Mouse (Mus musculus): ENCODE measurements around the gene Il23a.
"Not testable (repeated sequence)": the region's sequence is repeated elsewhere in the genome, so short reads cannot be mapped to it uniquely, and the experiment has no call there.

The Il23a gene

GRCm38 (mm10) chr10:128298702-128299171 lies at the start of gene Il23a:
Gene Il23a, minus strand, starts transcription at chr10:128298752.
- DNase-seq (ENCODE audit: low spot score) = no peak

- no peak for DNase-seq (ENCODE audit: low spot score)
Observed at GRCm38 (mm10) chr10:128347541-128347940, 49.0 kb upstream of the Il23a start.

DNA sequence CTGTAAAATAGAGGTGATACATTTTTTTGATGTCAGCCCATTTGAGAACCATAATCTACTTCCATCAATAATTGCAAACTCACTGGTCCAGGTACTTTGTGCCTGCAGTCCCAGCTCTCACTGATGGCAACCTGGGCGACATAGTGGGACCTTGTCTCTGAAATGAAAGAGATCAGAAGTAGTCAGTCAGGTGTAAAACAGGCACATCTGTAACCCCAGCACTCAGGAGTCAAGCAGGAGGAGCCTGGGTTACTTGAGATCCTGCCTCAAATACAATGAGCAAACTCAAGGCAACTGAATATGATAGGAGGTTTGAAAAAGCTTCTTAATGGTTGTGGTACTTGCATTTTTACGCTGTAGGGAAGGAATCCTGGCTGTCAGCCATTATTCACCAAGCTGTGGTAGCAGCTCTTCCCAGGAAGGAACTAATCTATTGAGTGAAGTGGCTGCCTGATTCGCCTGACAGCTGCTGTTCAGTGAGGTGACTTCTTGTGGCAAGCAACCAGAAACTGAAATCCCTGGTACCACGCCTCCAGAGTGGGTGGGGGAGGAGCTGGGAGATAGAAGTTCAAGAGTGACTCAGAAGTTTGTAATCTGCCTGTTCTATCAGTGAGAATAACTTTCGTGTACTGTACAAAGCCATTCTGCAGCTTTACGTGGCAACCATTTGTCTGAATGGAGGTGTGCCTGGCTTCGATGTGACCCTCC lies 46.2 kb upstream of the Il23a start:
- peak; percentile 36 for DNase-seq (ENCODE audit: low spot score)

DNA sequence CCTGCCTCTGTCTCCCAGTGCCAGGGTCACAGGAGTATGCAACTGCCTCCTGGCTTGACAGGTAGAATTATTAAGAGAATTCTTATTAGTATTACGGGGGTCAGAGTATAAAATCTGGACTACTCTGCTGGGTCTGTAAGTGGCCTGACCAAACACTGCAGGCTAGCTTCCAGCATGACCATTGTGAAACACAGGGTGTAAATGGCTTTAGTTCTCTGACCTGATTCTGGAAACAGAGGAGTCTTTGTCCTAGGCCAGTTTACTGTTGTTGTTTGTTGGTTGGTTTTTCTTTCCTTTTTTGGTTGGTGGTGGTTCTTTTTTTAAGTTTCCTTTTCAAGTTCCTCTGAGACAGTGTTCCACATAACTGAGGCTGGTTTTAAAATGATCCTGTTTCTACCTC lies 44.9 kb upstream of the Il23a start:
- DNase-seq (ENCODE audit: low spot score) = no peak

- no peak for DNase-seq (ENCODE audit: low spot score)
Observed at GRCm38 (mm10) chr10:128340257-128340656, 41.7 kb upstream of the Il23a start.

DNA sequence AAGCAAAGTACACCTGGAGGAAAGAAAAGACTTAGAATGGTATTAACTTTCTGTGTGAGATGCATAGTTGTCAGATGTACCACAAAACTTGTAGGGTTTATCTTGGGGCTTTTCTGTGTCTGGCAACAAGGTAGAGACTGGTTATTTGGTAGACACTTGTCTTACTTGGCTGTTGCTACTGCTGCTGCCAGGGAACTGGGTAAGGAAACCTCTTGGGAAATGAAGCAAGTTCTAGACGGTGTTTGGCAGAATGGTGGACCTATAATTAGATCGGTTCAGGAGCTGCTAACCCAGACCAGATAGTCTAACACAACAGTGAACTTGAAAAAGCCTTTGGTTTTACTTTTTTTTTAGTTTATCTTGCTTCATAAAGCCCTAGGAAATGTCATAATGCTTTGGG lies 40.4 kb upstream of the Il23a start:
- DNase-seq (ENCODE audit: low spot score) = no peak

GRCm38 (mm10) chr10:128338415-128338814 lies 39.9 kb upstream of the Il23a start:
- no peak for DNase-seq (ENCODE audit: low spot score)

GRCm38 (mm10) chr10:128337306-128338181 lies 39.0 kb upstream of the Il23a start, which contains the start of gene Cs:
Gene Cs, plus strand, starts transcription at chr10:128337734.
- DNase-seq (ENCODE audit: low spot score) = peak; percentile 98

DNA sequence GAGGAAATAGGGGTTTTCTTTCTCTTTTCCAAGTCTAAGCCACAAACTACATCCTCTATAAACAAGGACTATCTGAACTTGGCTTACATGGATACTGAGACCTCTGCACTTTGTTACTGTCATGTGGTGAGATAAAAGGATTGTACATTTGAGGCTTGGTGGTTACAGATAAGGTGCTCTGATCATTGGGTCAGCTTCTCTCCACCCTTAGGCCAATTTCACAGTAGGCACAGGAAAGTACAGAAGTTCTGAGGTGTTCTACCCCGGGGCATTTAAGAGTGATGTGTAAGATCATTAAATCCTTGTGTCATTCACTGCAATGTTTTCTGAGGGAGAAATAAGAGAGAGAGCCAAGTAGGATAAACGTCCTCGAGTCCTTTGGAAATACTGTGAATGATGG lies 38.0 kb upstream of the Il23a start:
- DNase-seq (ENCODE audit: low spot score) = no peak

- no peak for DNase-seq (ENCODE audit: low spot score)
Observed at GRCm38 (mm10) chr10:128336195-128336594, 37.6 kb upstream of the Il23a start.

DNA sequence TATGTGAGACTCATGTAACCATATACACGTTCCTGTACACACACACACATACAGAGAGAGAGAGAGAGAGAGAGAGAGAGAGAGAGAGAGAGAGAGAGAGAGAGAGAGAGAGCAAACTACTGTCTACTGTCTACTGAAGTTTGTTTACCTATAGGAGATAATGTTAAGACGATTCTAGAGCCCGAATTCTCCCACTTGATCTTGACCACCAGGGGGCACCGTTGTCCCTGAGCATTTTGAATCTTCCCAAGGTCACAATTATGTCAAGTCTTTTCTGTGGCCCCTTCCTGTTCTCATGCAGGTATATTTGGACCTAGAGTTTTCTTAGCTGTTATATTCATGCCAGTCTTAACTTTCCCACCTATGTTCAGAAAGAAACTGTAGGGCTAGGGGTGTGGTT lies 37.0 kb upstream of the Il23a start:
- peak; percentile 89 for DNase-seq (ENCODE audit: low spot score)

DNA sequence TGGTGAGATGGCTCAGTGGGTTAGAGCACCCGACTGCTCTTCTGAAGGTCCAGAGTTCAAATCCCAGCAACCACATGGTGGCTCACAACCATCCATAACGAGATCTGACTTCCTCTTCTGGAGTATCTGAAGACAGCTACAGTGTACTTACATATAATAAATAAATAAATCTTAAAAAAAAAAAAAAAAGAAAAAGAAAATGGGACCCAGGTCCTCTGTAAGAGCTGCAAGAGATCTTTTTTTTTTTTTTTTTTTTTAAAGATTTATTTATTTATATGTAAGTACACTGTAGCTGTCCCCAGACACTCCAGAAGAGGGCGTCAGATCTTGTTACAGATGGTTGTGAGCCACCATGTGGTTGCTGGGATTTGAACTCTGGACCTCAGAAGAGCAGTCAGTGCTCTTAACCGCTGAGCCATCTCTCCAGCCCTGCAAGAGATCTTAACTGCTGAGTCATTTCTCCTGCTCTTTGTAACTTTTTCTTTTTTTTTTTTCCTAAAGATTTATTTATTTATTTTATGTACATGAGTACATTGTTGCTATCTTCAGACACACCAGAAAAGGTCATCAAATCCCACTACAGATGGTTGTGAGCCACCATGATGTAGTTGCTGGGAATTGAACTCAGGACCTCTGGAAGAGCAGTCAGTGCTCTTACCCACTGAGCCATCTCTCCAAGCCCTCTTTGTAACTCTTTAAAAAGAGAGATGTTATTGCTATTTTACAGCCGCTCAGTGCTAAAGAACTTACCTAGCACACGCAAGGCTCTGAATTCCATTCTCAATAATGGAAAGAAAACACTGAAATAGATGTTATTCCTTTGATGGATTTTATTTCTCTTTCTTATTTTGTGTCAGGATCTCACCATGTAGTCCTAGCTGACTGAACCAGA lies 34.1 kb upstream of the Il23a start:
- not testable (repeated sequence) for DNase-seq (ENCODE audit: low spot score)

- peak; percentile 22 for DNase-seq (ENCODE audit: low spot score)
Observed at GRCm38 (mm10) chr10:128327610-128328009, 29.1 kb upstream of the Il23a start.

- no peak for DNase-seq (ENCODE audit: low spot score)
Observed at GRCm38 (mm10) chr10:128326825-128327224, 28.3 kb upstream of the Il23a start.

DNA sequence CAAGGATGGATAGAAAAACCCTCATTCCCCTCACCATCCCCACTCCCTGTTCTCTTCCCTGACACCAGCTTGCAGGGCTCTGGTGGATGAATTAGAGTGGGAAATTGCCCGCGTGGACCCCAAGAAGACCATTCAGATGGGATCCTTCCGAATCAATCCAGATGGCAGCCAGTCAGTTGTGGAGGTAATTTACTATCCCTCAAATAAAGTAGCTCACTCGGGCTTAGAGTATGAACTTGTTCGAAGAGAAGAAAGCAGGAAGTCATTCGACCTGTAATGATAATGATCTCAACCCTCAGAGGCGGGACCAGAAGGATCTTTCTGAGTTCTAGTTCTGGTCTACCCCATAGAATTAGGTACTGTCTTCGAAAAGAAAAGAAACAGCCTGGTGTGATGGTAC lies 25.0 kb upstream of the Il23a start:
- no peak for DNase-seq (ENCODE audit: low spot score)

DNA sequence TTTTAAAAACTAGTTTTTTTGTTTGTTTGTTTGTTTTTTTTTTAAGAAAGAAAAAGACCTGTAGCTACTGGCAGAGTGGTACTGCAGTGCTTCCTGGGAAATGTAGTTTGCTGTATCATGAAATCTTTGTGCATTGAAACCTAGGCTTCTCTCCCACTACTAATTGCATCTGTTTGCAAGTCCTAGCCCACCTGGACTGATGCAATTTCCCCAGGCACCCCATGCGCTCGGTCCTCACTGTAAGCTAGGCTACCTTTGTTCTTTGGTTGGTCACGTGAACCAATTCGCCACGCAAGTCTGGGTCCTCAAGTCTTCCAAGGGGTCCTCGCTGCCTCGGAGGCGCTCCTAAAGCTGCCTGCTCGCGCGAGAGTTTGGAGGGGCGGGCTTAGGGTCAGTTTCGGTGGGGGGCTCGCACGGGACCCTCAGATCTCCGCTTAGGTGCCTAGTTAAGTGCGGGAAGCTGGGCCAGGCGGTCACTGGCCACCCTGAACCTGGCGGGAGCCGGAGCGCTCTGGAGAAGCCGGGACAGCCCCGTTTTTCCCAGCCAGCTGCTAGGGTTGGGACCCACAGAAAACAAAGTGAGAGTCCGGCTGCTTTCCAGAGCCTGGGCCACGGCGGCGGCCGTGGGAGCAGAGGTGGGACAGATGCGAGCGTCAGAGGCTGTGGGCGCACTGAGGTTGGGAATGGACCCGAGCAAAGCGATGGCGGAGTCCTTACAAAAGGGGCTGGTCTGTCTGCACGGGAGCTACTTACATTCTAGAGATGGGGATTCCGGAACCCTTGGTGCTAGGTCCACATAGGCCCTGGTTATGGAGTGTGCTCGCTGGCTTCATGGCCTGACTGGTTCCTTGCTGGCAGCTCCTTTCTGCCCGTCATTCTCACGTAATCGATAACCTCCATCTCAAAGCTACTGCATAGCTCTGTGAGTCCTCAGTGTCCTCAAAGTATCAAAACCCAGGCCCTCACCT lies 23.9 kb upstream of the Il23a start, which contains the start of gene Cnpy2:
Cnpy2 (plus strand) TSS at position 319 of the 968 bp plus-strand sequence.
- DNase-seq (ENCODE audit: low spot score) = peak; percentile 94

DNA sequence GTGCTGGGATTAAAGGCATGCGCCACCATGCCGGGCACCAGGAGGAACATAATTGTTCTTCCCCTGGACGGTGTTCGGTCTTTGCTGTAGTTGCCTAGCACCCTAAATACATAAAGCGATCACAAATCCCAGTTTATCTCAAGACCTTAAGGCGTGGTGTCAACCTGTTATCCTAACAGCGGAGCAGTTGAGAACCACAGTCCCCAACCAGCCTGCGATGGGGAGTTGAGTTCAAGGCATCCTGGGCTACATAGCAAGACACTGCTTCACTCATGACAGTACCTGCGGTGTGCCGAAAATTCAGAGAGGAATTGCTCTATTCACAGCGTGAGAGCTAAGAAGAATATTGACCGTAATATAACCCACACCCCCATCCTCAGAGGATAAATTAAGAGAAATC lies 23.1 kb upstream of the Il23a start:
- no peak for DNase-seq (ENCODE audit: low spot score)

- DNase-seq (ENCODE audit: low spot score) = no peak
Observed at GRCm38 (mm10) chr10:128315578-128315977, 17.0 kb upstream of the Il23a start.

DNA sequence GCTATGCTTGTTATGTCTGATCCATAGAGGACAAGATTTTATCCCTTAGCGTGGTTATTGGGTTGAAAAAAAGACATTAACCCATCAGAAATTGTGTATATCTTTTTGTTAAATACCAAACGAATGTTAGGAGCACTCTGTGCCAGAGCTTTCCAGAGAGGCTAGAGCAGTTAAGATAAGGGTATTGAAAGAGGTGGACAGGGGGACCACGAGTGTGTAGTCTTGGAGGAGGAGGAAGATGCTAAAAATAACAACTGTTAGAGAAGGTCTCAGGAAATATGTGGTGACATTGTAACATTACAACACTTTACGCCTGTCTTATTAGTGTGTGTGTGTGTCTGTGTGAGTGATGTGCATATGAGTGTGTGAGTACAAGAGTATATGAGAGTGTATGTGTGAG lies 12.3 kb upstream of the Il23a start:
- no peak for DNase-seq (ENCODE audit: low spot score)

- no peak for DNase-seq (ENCODE audit: low spot score)
Observed at GRCm38 (mm10) chr10:128310177-128310576, 11.6 kb upstream of the Il23a start.

- DNase-seq (ENCODE audit: low spot score) = no peak
Observed at GRCm38 (mm10) chr10:128309654-128310053, 11.1 kb upstream of the Il23a start.

Measured in retina, embryonic 14.5 days (tissue).